Mouse (Mus musculus) limb, embryonic 14.5 days (tissue): Measurements from ENCODE around the gene Faf1. TPM values are rescaled to one million over a fixed set of nuclear protein-coding genes. Genes with fewer than 3 reads are reported as not detected.

Source experiments
- ATAC-seq: fragments of 200-750 bp; cut with Nextera tagmentation; 2 replicates; pipeline ENCODE4 v1.8.0; 2017; ENCODE audit warnings: low read depth, moderate number of reproducible peaks, moderate TSS enrichment; ENCODE audit not compliant: low FRiP score
- DNase-seq: peaks from one replicate; pipeline ENCODE4 v3.0.0-alpha.2; 2015; ENCODE audit warnings: low spot score
- H3K27ac ChIP-seq: fragments of 300-500 bp; sonication (generic); replicated peaks from 2 replicates; pipeline ENCODE4 v1.5.1; 2014; ENCODE audit warnings: low read depth, mild to moderate bottlenecking, low read length, moderate library complexity, mixed read lengths
- H3K27me3 ChIP-seq: fragments of 300-500 bp; sonication (generic); 2 replicates; pipeline ENCODE4 v1.6.1; 2014; ENCODE audit warnings: low read length, mixed read lengths; ENCODE audit not compliant: control insufficient read depth, insufficient read depth
- H3K36me3 ChIP-seq: fragments of 300-500 bp; sonication (generic); 2 replicates; pipeline ENCODE4 v1.6.1; 2014; ENCODE audit warnings: mild to moderate bottlenecking, low read length, moderate library complexity, mixed read lengths; ENCODE audit not compliant: control insufficient read depth, insufficient read depth
- H3K4me1 ChIP-seq: fragments of 300-500 bp; sonication (generic); 2 replicates; pipeline ENCODE4 v1.6.1; 2014; ENCODE audit warnings: antibody characterized with exemption, low read length, mixed read lengths; ENCODE audit not compliant: control insufficient read depth, insufficient read depth
- H3K4me2 ChIP-seq: fragments of 300-500 bp; sonication (generic); replicated peaks from 2 replicates; pipeline ENCODE4 v1.6.1; 2014; ENCODE audit warnings: low read depth, mild to moderate bottlenecking, low read length, moderate library complexity; ENCODE audit not compliant: severe bottlenecking
- H3K4me3 ChIP-seq: fragments of 300-500 bp; sonication (generic); replicated peaks from 2 replicates; pipeline ENCODE4 v1.5.1; 2014; ENCODE audit warnings: low read length
- H3K9ac ChIP-seq: fragments of 300-500 bp; sonication (generic); 2 replicates; pipeline ENCODE4 v1.6.1; 2014; ENCODE audit warnings: mild to moderate bottlenecking, low read depth, low read length, moderate library complexity; ENCODE audit not compliant: severe bottlenecking
- H3K9me3 ChIP-seq: fragments of 300-500 bp; sonication (generic); 2 replicates; pipeline ENCODE4 v1.6.1; 2016; ENCODE audit warnings: low read length; ENCODE audit not compliant: control insufficient read depth
- POLR2A ChIP-seq: fragments of 200-500 bp; IDR thresholded peaks from 2 replicates; pipeline ENCODE4 v1.8.0; 2012; ENCODE audit warnings: inconsistent platforms, mild to moderate bottlenecking, moderate library complexity, borderline replicate concordance; ENCODE audit not compliant: insufficient read depth, insufficient read length; ENCODE audit errors: extremely low read depth
- WGBS: fragments of 180-500 bp; shearing (Covaris S2); extraction: QIAGEN DNeasy Blood & Tissue Kit; methylation state at CpG from one replicate; pipeline ENCODE4 v1.1.7; 2014; 5-methylcytosine and 5-hydroxymethylcytosine counted together
- polyA plus RNA-seq, 2 experiments: library from polyadenylated mRNA; depleted of rRNA in 1 of 2; stranded (reverse) in 1 of 2; unstranded in 1 of 2; fragments of >200 nt; fragmentation: Nextera tagmentation in 1 of 2; extraction: Ambion mirVana in 1 of 2; gene quantifications; 2 replicates each; pipeline versions ENCODE4 v1.2.1 to v1.2.3; 2012 to 2014

Gene Faf1
- polyA plus RNA-seq, 2 experiments: 16.8 to 32.2 TPM

- Histone ChIP-seq H3K4me2 (no peak overlapping the region), H3K9ac (no peak overlapping the region), H3K27ac (no peak overlapping the region), H3K27me3 (no peaks in the 10 kb centered on the region), H3K36me3 (no peaks in the 10 kb centered on the region), H3K9me3 (no peaks in the 10 kb centered on the region), H3K4me1 (no peaks in the 10 kb centered on the region), H3K4me3 (no peak overlapping the region)
- WGBS: 91% methylated on average over 3 of the region's 3 CpGs
- DNase-seq (no peak), ATAC-seq (no peak)
- no peak for TF ChIP-seq POLR2A
Measured at GRCm38 (mm10) chr4:109949307-109949706, 272.9 kb downstream of the Faf1 start.

- DNase-seq: no peak
- Histone ChIP-seq H3K4me1 (no peaks in the 10 kb centered on the region), H3K9ac (no peak overlapping the region), H3K9me3 (no peaks in the 10 kb centered on the region), H3K27me3 (no peaks in the 10 kb centered on the region), H3K4me2 (no peak overlapping the region), H3K4me3 (no peak overlapping the region), H3K36me3 (no peaks in the 10 kb centered on the region), H3K27ac (no peak overlapping the region)
- WGBS: 75% methylated on average over 1 of the region's 1 CpGs
- TF ChIP-seq POLR2A: no peak
- ATAC-seq: no peak
Measured at GRCm38 (mm10) chr4:109953509-109953908, 277.1 kb downstream of the Faf1 start.

- no peak overlapping the region for H3K4me2 ChIP-seq
- H3K27me3 ChIP-seq: no peaks in the 10 kb centered on the region
- no peak overlapping the region for H3K9ac ChIP-seq
- TF ChIP-seq POLR2A: no peak
- H3K4me3 ChIP-seq: no peak overlapping the region
- no peak for DNase-seq
- H3K27ac ChIP-seq: no peak overlapping the region
- no peaks in the 10 kb centered on the region for H3K9me3 ChIP-seq
- 57% methylated on average over 5 of the region's 5 CpGs for WGBS
- ATAC-seq: no peak
- H3K36me3 ChIP-seq: peaks cover 4% of the 10 kb centered on the region; the same call in 1 of the 2 replicates
- no peaks in the 10 kb centered on the region for H3K4me1 ChIP-seq
Measured at GRCm38 (mm10) chr4:109960201-109960935, 284.0 kb downstream of the Faf1 start.

- H3K36me3 ChIP-seq: peaks cover 4% of the 10 kb centered on the region; the same call in 1 of the 2 replicates
- no peak overlapping the region for H3K27ac ChIP-seq
- no peak overlapping the region for H3K9ac ChIP-seq
- ATAC-seq: no peak
- H3K4me1 ChIP-seq: no peaks in the 10 kb centered on the region
- H3K27me3 ChIP-seq: no peaks in the 10 kb centered on the region
- no peak overlapping the region for H3K4me3 ChIP-seq
- no peak for DNase-seq
- no peaks in the 10 kb centered on the region for H3K9me3 ChIP-seq
- whole genome bisulfite sequencing: 86% methylated on average over 5 of the region's 5 CpGs
- H3K4me2 ChIP-seq: no peak overlapping the region
- no peak for TF ChIP-seq POLR2A
Measured at GRCm38 (mm10) chr4:109963570-109964279, 287.3 kb downstream of the Faf1 start.

GRCm38 (mm10) chr4:109969561-109969960 is 293.2 kb downstream of the Faf1 start:
- Histone ChIP-seq H3K27me3 (peaks cover 32% of the 10 kb centered on the region), H3K9me3 (no peaks in the 10 kb centered on the region), H3K4me1 (no peaks in the 10 kb centered on the region), H3K27ac (no peak overlapping the region), H3K4me3 (no peak overlapping the region), H3K9ac (no peak overlapping the region), H3K4me2 (no peak overlapping the region), H3K36me3 (no peaks in the 10 kb centered on the region)
- TF ChIP-seq POLR2A: no peak
- ATAC-seq: no peak
- no peak for DNase-seq
- WGBS: 78% methylated on average over 5 of the region's 5 CpGs
